Mouse (Mus musculus) ES-Bruce4 (cell line): ENCODE data around the gene Fscb.

ENCODE experiments used
- CTCF ChIP-seq: IDR thresholded peaks from one replicate; pipeline ENCODE4 v1.8.1; 2011; ENCODE audit warnings: low read depth, low read length
- EP300 ChIP-seq: IDR thresholded peaks from 2 replicates; pipeline ENCODE4 v1.6.1; 2011; ENCODE audit warnings: low read depth, low read length; ENCODE audit not compliant: insufficient read depth
- POLR2A ChIP-seq: IDR thresholded peaks from one replicate; pipeline ENCODE4 v1.8.1; 2011; ENCODE audit warnings: low read length; ENCODE audit not compliant: insufficient read depth

- TF ChIP-seq POLR2A (no peak), CTCF (no peak), EP300 (no peak)
These were observed 42.3 kb upstream of the Fscb start for GRCm38 (mm10) chr12:64516775-64517174.
